9 mouse cellular contexts compared by ENCODE assay signal in genomic region chr5:36603031-36603430, GRCm38 (mm10). TPM values are rescaled to one million over a fixed set of nuclear protein-coding genes. Genes with fewer than 3 reads are reported as not detected.
DNase-seq lines count a peak whose midpoint lies in the region; ATAC-seq and TF ChIP-seq lines count a peak whose summit lies in the region.
"Had no signal": no experiment of that assay in that cellular context is flagged by ENCODE, and none has a peak within 500 bp of the region (broad histone marks: within the 10 kb centered on the region; RNA-seq: fewer than 3 reads in every experiment).

No protein-coding gene starts in this region.

- peak; percentile 45; the same call in 1 of the 2 replicates for ATAC-seq in heart, postnatal 0 days (ENCODE audit: insufficient read depth, low read depth)

- no peak overlapping the region for H3K4me3 ChIP-seq in heart, postnatal 0 days (ENCODE audit: low read depth, low read length)
- H3K4me3 ChIP-seq: megakaryocyte, embryonic 14.5 days had no signal

- peak; percentile 23 for DNase-seq in heart, postnatal 0 days (ENCODE audit: low spot score)
- DNase-seq in heart, postnatal 25 days (ENCODE audit: low spot score), result no peak
- peak; percentile 52 for DNase-seq in urinary bladder, postnatal 14 days (ENCODE audit: low spot score)
- DNase-seq in urinary bladder, postnatal 4 days (ENCODE audit: low spot score in 2 of 2), result no peak
- DNase-seq in cerebellum, adult 18-20 months, result peak; percentile 70 to 75
- peak; percentile 38 for DNase-seq in kidney, adult 9 months
- peak; percentile 50 for DNase-seq in lung, postnatal 36 days
- DNase-seq in thymus, postnatal 14 days, result peak; percentile 70

- intact Hi-C loops in heart, postnatal 25 days (cut with DNase I), result loop anchor here (1.0 to 5.0 kb wide), 2 partner anchors 89 to 139 kb away; no protein-coding TSS in a partner anchor

- 78% methylated on average over 5 of the region's 5 CpGs for WGBS in heart, postnatal 0 days

- no peak overlapping the region for H3K9ac ChIP-seq in heart, postnatal 0 days (replicated peaks; ENCODE audit: low read depth, low read length)

- no peaks in the 10 kb centered on the region for H3K4me1 ChIP-seq in heart, postnatal 0 days (ENCODE audit: control insufficient read depth, insufficient read depth)

- no peak overlapping the region for H3K4me2 ChIP-seq in heart, postnatal 0 days (ENCODE audit: low read depth, low read length)

- no peaks in the 10 kb centered on the region for H3K9me3 ChIP-seq in heart, postnatal 0 days (replicated peaks; ENCODE audit: control insufficient read depth, low read length)
- H3K9me3 ChIP-seq: megakaryocyte, embryonic 14.5 days had no signal

- TF ChIP-seq EP300 in heart, postnatal 0 days (IDR thresholded peaks at IDR 0.05; ENCODE audit: low read depth), result no peak

- TF ChIP-seq CTCF in heart, postnatal 0 days (IDR thresholded peaks at IDR 0.05; ENCODE audit: low read depth), result peak; percentile 66

- no peaks in the 10 kb centered on the region for H3K27me3 ChIP-seq in heart, postnatal 0 days (ENCODE audit: control insufficient read depth, insufficient read depth, low read length)
- H3K27me3 ChIP-seq: megakaryocyte, embryonic 14.5 days had no signal

- peaks cover 93% of the 10 kb centered on the region for H3K36me3 ChIP-seq in heart, postnatal 0 days (replicated peaks; ENCODE audit: control insufficient read depth, insufficient read depth, low read length)

- no peak overlapping the region for H3K27ac ChIP-seq in heart, postnatal 0 days (ENCODE audit: low read depth)

RNA-seq across cellular contexts. Expression of gene Tbc1d14, which starts 10.0 kb away (rescaled TPM):
- total RNA-seq in heart, postnatal 0 days (2014; rRNA removed; ENCODE audit: low replicate concordance), result 3.9 and 10.2 TPM in 2 replicates
- polyA plus RNA-seq in heart, postnatal 0 days (2015; fragmentation: Nextera tagmentation; extraction: Ambion mirVana), result 7.7 and 8.3 TPM in 2 replicates
- 10 to 100 TPM; 14.3 to 14.7 TPM for total RNA-seq in heart, postnatal 25 days (2021)

Comparison
In these comparisons a context has a peak if more than half of its experiments do, and no peak if none do; other contexts are left out.
1. DNase-seq: peak in heart, postnatal 0 days (single experiment), urinary bladder, postnatal 14 days (single experiment), cerebellum, adult 18-20 months (2 of 2), kidney, adult 9 months (single experiment), lung, postnatal 36 days (single experiment) and thymus, postnatal 14 days (single experiment); none in heart, postnatal 25 days (single experiment) and urinary bladder, postnatal 4 days (0 of 2).